In the genomic region with DNA sequence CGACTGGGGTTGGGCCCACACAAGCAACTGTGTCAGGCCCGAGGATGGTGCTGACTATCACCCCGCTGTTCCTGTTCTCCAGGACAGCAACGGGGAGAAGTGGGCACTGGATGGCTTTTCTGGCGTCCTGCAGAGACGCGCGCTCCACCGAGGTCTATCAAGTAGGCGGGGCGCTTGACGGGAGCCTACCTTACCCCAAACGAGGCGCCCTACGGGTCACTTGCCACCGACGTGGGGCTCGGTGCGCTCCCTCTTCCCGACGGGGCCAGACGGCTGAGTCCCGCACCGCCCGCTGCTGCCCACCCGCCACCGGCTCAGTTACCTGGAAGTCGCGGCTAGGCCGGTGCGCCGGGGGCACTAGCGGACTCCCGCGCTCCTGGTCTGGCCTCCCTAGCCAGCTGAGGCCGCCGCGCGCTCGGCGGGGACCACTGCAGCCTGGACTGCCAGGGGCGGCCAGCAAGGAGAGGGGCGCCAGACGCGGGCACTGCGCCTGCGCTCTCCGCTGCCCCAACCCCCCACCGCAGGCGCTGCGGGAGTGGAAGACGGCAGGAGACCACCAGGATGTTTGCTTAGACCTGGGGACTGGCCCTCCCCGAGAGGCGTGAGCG, we compare ENCODE assay signal across 9 mouse cellular contexts. TPM values are rescaled to one million over a fixed set of nuclear protein-coding genes. Genes with fewer than 3 reads are reported as not detected.
DNase-seq lines count a peak whose midpoint lies in the region; ATAC-seq lines count a peak whose summit lies in the region.
"Had no signal": no experiment of that assay in that cellular context is flagged by ENCODE, and none has a peak within 500 bp of the region (broad histone marks: within the 10 kb centered on the region; RNA-seq: fewer than 3 reads in every experiment).

A gene (minus strand): TSS at position 465 of the 608 bp plus-strand sequence.

- no peaks in the 10 kb centered on the region for H3K36me3 ChIP-seq in hindbrain, embryonic 16.5 days (ENCODE audit: control insufficient read depth, insufficient read depth, low read length)
- no peaks in the 10 kb centered on the region for H3K36me3 ChIP-seq in macrophage (ENCODE audit: inconsistent target)

- H3K4me3 ChIP-seq in hindbrain, embryonic 16.5 days (ENCODE audit: low read length), result peak within 1 kb of the TSS; percentile 75
- peak within 1 kb of the TSS; percentile 33 for H3K4me3 ChIP-seq in macrophage (ENCODE audit: inconsistent target)

- intact Hi-C loops in heart, postnatal 25 days (cut with DNase I), result loop anchor here (2.0 to 10.0 kb wide), 2 partner anchors 50 to 64 kb away; no protein-coding TSS in a partner anchor
- intact Hi-C loops in left cerebral cortex, postnatal 14 days (cut with DNase I), result no loop called here

- no peaks in the 10 kb centered on the region for H3K9me3 ChIP-seq in hindbrain, embryonic 16.5 days (ENCODE audit: control insufficient read depth, low read length)

- peak; percentile 92 for ATAC-seq in hindbrain, embryonic 16.5 days

- H3K79me2 ChIP-seq in macrophage (ENCODE audit: inconsistent target), result no peaks in the 10 kb centered on the region

- peak within 1 kb of the TSS; percentile 81 for H3K9ac ChIP-seq in hindbrain, embryonic 16.5 days (ENCODE audit: low read depth, low read length)

- DNase-seq in heart, adult 11 months, result peak; percentile 94
- DNase-seq in heart, postnatal 25 days (ENCODE audit: low spot score), result no peak
- DNase-seq in cerebellum, adult 8-10 months, result peak; percentile 69
- peak; percentile 52 for DNase-seq in forelimb bud, embryonic 11.5 days (ENCODE audit: low read depth, low spot score)
- DNase-seq in left cerebral cortex, postnatal 14 days (ENCODE audit: low spot score in 2 of 2), result peak in 1 of 2 experiments; percentile 51
- peak; percentile 47 for DNase-seq in right cerebral cortex, postnatal 25 days

- H3K4me1 ChIP-seq in hindbrain, embryonic 16.5 days (ENCODE audit: control insufficient read depth, insufficient read depth, low read depth, low read length), result peaks cover 8% of the 10 kb centered on the region; the same call in 1 of the 2 replicates

- WGBS in hindbrain, embryonic 16.5 days, result under 1% methylated on average over 46 of the region's 55 CpGs
- 3% methylated on average over 35 of the region's 55 CpGs for WGBS in macrophage (ENCODE audit: missing documents)

- H3K4me2 ChIP-seq in hindbrain, embryonic 16.5 days (ENCODE audit: low read length), result peak within 1 kb of the TSS; percentile 78

- H3K27me3 ChIP-seq in hindbrain, embryonic 16.5 days (replicated peaks; ENCODE audit: control insufficient read depth, insufficient read depth, low read length), result no peaks in the 10 kb centered on the region

- peak within 1 kb of the TSS; percentile 62; the same call in 1 of the 2 replicates for H3K27ac ChIP-seq in hindbrain, embryonic 16.5 days (ENCODE audit: low read depth, low read length)
- no peak within 1 kb of the TSS for H3K27ac ChIP-seq in macrophage

RNA-seq across cellular contexts. Expression of the gene that starts here (rescaled TPM):
- total RNA-seq in heart, postnatal 25 days (2021), result 1 to 10 TPM; 3.7 to 4.9 TPM
- polyA plus RNA-seq in hindbrain, embryonic 16.5 days (2015; fragmentation: Nextera tagmentation; extraction: Ambion mirVana), result 24.3 and 33.0 TPM in 2 replicates
- 10 to 100 TPM; 13.4 to 17.1 TPM for total RNA-seq in left cerebral cortex, postnatal 14 days (2021)
- 1 to 10 TPM in 2 of 26 experiments, not detected in 24; 1.0 to 1.1 TPM for total RNA-seq in macrophage (2018; cell fraction: chromatin; rRNA removed)
- under 1 TPM in 13 of 26 experiments, not detected in 13; 0.07 to 0.86 (median 0.31) TPM for total RNA-seq in macrophage (2018; cell fraction: cytosol; rRNA removed)
- total RNA-seq in macrophage (2018; cell fraction: nucleus; rRNA removed), result 1 to 10 TPM in 1 of 26 experiments, under 1 TPM in 2, not detected in 23; 0.74 to 1.5 (median 0.86) TPM
- polyA plus RNA-seq in macrophage (2018), result 0.37 TPM in 2 of 3 replicates, not detected in the other
- polyA plus RNA-seq: C2C12 had no signal

Comparison
In these comparisons a context has a peak if more than half of its experiments do, and no peak if none do; other contexts are left out.
1. RNA of the gene that starts here (polyA plus RNA-seq): 24.3 to 33.0 TPM in hindbrain, embryonic 16.5 days; 0.37 TPM in macrophage; every median in the first group is over 10 times any median in the second.